In genomic region chr15:77856541-77856940, GRCm38 (mm10) we compare ENCODE assay signal across 10 mouse cellular contexts. TPM values are rescaled to one million over a fixed set of nuclear protein-coding genes. Genes with fewer than 3 reads are reported as not detected.
A peak's percentile ranks its signal among the peaks of the same experiment; 100 is the strongest.
DNase-seq lines count a peak whose midpoint lies in the region; ATAC-seq and TF ChIP-seq lines count a peak whose summit lies in the region.
"Had no signal": no experiment of that assay in that cellular context is flagged by ENCODE, and none has a peak within 500 bp of the region (broad histone marks: within the 10 kb centered on the region; RNA-seq: fewer than 3 reads in every experiment).

No protein-coding gene starts in this region.

- H3K27me3 ChIP-seq in megakaryocyte, embryonic 14.5 days (replicated peaks) = no peaks in the 10 kb centered on the region
- no peaks in the 10 kb centered on the region for H3K27me3 ChIP-seq in heart, embryonic 16.5 days (ENCODE audit: control insufficient read depth, insufficient read depth, low read length)
- no peaks in the 10 kb centered on the region for H3K27me3 ChIP-seq in liver, embryonic 13.5 days
- H3K27me3 ChIP-seq in hindbrain, embryonic 10.5 days (ENCODE audit: insufficient read depth, poor library complexity, severe bottlenecking) = 0 out of 2 replicates have a peak, but pooled peaks cover 7% of the 10 kb centered on the region
- H3K27me3 ChIP-seq in cerebellum, adult 2 months (ENCODE audit: control insufficient read depth, insufficient read depth, low read length) = no peaks in the 10 kb centered on the region
- H3K27me3 ChIP-seq: hindbrain, embryonic 12.5 days had no signal

- no peak overlapping the region for H3K9ac ChIP-seq in heart, embryonic 16.5 days (ENCODE audit: low read length)
- H3K9ac ChIP-seq in liver, embryonic 13.5 days = 0 out of 2 replicates have a peak overlapping the region, but pooled peaks have one; percentile 11
- H3K9ac ChIP-seq: hindbrain, embryonic 12.5 days; neural tube, embryonic 12.5 days had no signal

- no peak for DNase-seq in liver, embryonic 13.5 days
- peak; percentile 64 for DNase-seq in testis, postnatal 10 days (ENCODE audit: low spot score)
- no peak for DNase-seq in hindbrain, embryonic 10.5 days (ENCODE audit: low spot score)
- DNase-seq in cerebellum, adult 2 months = no peak
- DNase-seq in embryo, embryonic 11 days = no peak

- H3K27ac ChIP-seq in heart, embryonic 16.5 days (ENCODE audit: low read length) = peak overlapping the region; percentile 55; the same call in 1 of the 2 replicates
- no peak overlapping the region for H3K27ac ChIP-seq in liver, embryonic 13.5 days
- no peak overlapping the region for H3K27ac ChIP-seq in hindbrain, embryonic 10.5 days
- H3K27ac ChIP-seq in cerebellum, adult 2 months (ENCODE audit: insufficient read depth, low read length) = no peak overlapping the region
- H3K27ac ChIP-seq: hindbrain, embryonic 12.5 days; neural tube, embryonic 12.5 days had no signal

- ATAC-seq in megakaryocyte, adult 5-6 weeks (ENCODE audit: poor library complexity, severe bottlenecking) = no peak
- peak; percentile 55 for ATAC-seq in heart, embryonic 16.5 days (replicated peaks; ENCODE audit: extremely low read depth, insufficient read depth, low FRiP score)
- ATAC-seq in liver, embryonic 13.5 days (ENCODE audit: low read depth) = no peak

- peaks cover 36% of the 10 kb centered on the region for H3K36me3 ChIP-seq in megakaryocyte, embryonic 14.5 days (replicated peaks; ENCODE audit: low read length)
- no peaks in the 10 kb centered on the region for H3K36me3 ChIP-seq in heart, embryonic 16.5 days (ENCODE audit: control insufficient read depth, insufficient read depth)
- H3K36me3 ChIP-seq in liver, embryonic 13.5 days = no peaks in the 10 kb centered on the region
- no peaks in the 10 kb centered on the region for H3K36me3 ChIP-seq in hindbrain, embryonic 10.5 days
- H3K36me3 ChIP-seq: hindbrain, embryonic 12.5 days; neural tube, embryonic 12.5 days had no signal

- TF ChIP-seq POLR2A in cerebellum, adult 2 months (IDR thresholded peaks at IDR 0.05; ENCODE audit: borderline replicate concordance, insufficient read depth, low read length) = no peak

- H3K4me2 ChIP-seq in heart, embryonic 16.5 days (ENCODE audit: low read depth, low read length) = no peak overlapping the region
- no peak overlapping the region for H3K4me2 ChIP-seq in liver, embryonic 13.5 days
- H3K4me2 ChIP-seq: neural tube, embryonic 12.5 days had no signal

- no peak for TF ChIP-seq CTCF in cerebellum, adult 2 months (IDR thresholded peaks at IDR 0.05; ENCODE audit: borderline replicate concordance, insufficient read depth, low read depth, low read length)

- H3K9me3 ChIP-seq in megakaryocyte, embryonic 14.5 days = peaks cover 24% of the 10 kb centered on the region
- H3K9me3 ChIP-seq in heart, embryonic 16.5 days (replicated peaks; ENCODE audit: control insufficient read depth, low read length) = 0 out of 2 replicates have a peak, but pooled peaks cover 2% of the 10 kb centered on the region
- no peaks in the 10 kb centered on the region for H3K9me3 ChIP-seq in liver, embryonic 13.5 days (replicated peaks)
- no peaks in the 10 kb centered on the region for H3K9me3 ChIP-seq in hindbrain, embryonic 10.5 days
- H3K9me3 ChIP-seq: hindbrain, embryonic 12.5 days; neural tube, embryonic 12.5 days had no signal

- peak overlapping the region; percentile 79 for H3K4me3 ChIP-seq in megakaryocyte, embryonic 14.5 days (replicated peaks)
- H3K4me3 ChIP-seq in heart, embryonic 16.5 days (ENCODE audit: low read length) = no peak overlapping the region
- H3K4me3 ChIP-seq in liver, embryonic 13.5 days (replicated peaks) = no peak overlapping the region
- H3K4me3 ChIP-seq in hindbrain, embryonic 10.5 days = no peak overlapping the region
- H3K4me3 ChIP-seq in cerebellum, adult 2 months (replicated peaks; ENCODE audit: insufficient read depth, low read depth, low read length) = no peak overlapping the region
- H3K4me3 ChIP-seq: hindbrain, embryonic 12.5 days; neural tube, embryonic 12.5 days had no signal

- 18% methylated on average over 5 of the region's 5 CpGs for WGBS in heart, embryonic 16.5 days
- 41% methylated on average over 5 of the region's 5 CpGs for WGBS in liver, embryonic 13.5 days (ENCODE audit: insufficient replicate concordance)
- WGBS in hindbrain, embryonic 10.5 days = 81% methylated on average over 5 of the region's 5 CpGs
- 64% methylated on average over 5 of the region's 5 CpGs for WGBS in cerebellum, adult 2 months

- H3K4me1 ChIP-seq in megakaryocyte, embryonic 14.5 days = peaks cover 75% of the 10 kb centered on the region
- H3K4me1 ChIP-seq in heart, embryonic 16.5 days (ENCODE audit: control insufficient read depth, insufficient read depth, low read length) = peaks cover 15% of the 10 kb centered on the region
- peaks cover 41% of the 10 kb centered on the region for H3K4me1 ChIP-seq in liver, embryonic 13.5 days (replicated peaks)
- peaks cover 24% of the 10 kb centered on the region for H3K4me1 ChIP-seq in hindbrain, embryonic 10.5 days (replicated peaks)
- no peaks in the 10 kb centered on the region for H3K4me1 ChIP-seq in cerebellum, adult 2 months (ENCODE audit: control insufficient read depth, insufficient read depth, low read length)
- H3K4me1 ChIP-seq: hindbrain, embryonic 12.5 days had no signal

RNA-seq across cellular contexts. Expression of gene Myh9, which starts 14.6 kb away (rescaled TPM):
- polyA plus RNA-seq in megakaryocyte, embryonic 14.5 days (2012; ENCODE audit: insufficient read depth, low replicate concordance) = 1,439 and 1,641 TPM in 2 replicates
- total RNA-seq in megakaryocyte, adult 5-6 weeks (2015) = 464 and 549 TPM in 2 replicates
- total RNA-seq in megakaryocyte, adult 5-6 weeks (2017) = 759 and 878 TPM in 2 replicates
- polyA plus RNA-seq in heart, embryonic 16.5 days (2015; fragmentation: Nextera tagmentation; extraction: Ambion mirVana) = 22.8 and 29.7 TPM in 2 replicates
- 18.3 and 22.2 TPM in 2 replicates for polyA plus RNA-seq in liver, embryonic 13.5 days (2015; fragmentation: Nextera tagmentation; extraction: Ambion mirVana)
- polyA plus RNA-seq in hindbrain, embryonic 10.5 days (2016; fragmentation: Nextera tagmentation; extraction: Ambion mirVana) = 32.7 and 38.4 TPM in 2 replicates
- polyA plus RNA-seq in cerebellum, adult 2 months (2012; rRNA removed) = 44.2 and 45.2 TPM in 2 replicates

Comparison
In these comparisons a context has a peak if more than half of its experiments do, and no peak if none do; other contexts are left out.
1. RNA of gene Myh9, which starts 14.6 kb away (polyA plus RNA-seq): 1,439 to 1,641 TPM in megakaryocyte, embryonic 14.5 days; 44.2 to 45.2 TPM in cerebellum, adult 2 months, 32.7 to 38.4 TPM in hindbrain, embryonic 10.5 days, 22.8 to 29.7 TPM in heart, embryonic 16.5 days and 18.3 to 22.2 TPM in liver, embryonic 13.5 days; every median in the first group is over 10 times any median in the second.